Mouse (Mus musculus) thymus, postnatal 10 days (tissue): Measurements from ENCODE around the gene Mtus2.

ENCODE experiments used
- DNase-seq, 2 experiments: peaks; one replicate each; pipeline ENCODE4 v3.0.0; 2021; ENCODE audit warnings: low spot score in 2 of 2

Gene Mtus2

DNA sequence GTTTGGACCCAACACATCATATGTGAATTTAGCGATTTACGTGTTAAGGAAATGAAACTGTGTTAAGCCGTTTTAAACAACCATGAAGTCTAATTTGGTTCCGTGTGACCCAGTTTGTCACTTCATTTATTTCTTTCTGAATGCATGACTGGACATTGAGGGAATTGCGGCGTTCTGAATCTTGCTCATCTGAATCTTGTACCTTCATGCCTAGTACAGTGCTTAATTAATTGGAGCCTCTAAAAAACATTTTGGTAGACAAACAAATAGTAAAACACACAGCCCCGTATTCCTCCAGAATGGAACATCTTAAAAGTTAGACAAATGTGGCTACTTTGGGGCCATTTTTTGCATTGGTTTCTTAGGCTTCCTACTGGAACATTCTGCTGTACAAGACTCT is 84.5 kb downstream of the Mtus2 start:
- DNase-seq, result no peak

- DNase-seq, result no peak
Observed at GRCm38 (mm10) chr5:148048200-148048599, 91.1 kb downstream of the Mtus2 start.

- no peak for DNase-seq
Observed at GRCm38 (mm10) chr5:148049304-148049703, 92.2 kb downstream of the Mtus2 start.

DNA sequence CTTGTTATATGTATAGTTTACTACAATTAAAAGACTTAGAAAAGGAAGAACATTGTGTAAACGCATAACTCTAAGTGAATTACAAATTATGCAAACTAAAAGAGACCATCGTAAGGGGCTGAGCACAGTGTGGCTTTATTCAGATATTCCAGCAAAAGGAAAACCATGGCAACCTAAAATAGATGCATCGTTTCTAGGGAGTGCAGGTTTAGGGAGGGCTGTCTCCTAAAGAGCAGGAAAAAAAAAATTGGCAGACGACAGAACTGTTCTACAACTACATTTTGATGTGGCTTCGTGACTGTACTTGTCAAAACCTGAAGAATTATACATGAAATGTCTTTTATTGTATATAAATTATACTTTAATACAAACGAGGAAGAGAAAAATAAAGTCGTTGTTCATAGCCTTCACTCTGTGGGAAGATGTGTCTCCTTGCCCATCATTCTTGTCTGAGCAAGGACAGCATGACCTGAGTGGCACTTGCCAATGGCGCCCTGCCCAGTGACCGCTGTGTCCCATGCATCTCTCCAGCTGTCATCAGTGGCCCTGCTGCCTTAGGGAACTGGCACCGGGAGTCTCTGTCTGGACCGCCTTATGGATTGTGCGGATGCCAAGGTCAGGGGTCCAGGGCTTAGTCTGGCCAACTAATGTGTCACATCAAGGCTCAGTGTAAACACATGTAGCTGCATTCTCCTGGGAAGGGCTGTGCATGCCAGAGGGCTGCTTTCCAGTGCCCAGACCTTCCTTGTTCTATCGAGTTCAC is 95.9 kb downstream of the Mtus2 start:
- no peak for DNase-seq

DNA sequence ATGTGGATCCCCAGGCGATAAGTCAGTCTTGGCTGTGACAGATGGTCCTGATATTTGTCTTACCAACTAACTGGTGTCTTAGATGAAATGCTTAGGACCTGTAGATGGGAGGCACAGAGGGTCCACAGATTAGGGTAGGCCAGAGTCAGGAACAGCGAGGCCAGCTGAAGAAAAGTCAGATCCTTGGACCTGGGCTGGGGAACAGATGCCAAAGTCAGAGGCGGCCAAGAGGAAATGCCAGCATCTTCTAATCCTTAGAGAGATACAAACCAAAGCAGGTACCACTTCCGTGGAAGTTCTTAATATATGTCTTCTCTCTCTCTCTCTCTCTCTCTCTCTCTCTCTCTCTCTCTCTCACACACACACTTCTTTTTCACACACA is 96.5 kb downstream of the Mtus2 start:
- no peak for DNase-seq

GRCm38 (mm10) chr5:148056831-148057230 is 99.7 kb downstream of the Mtus2 start:
- DNase-seq, result no peak

GRCm38 (mm10) chr5:148057433-148057832 is 100.3 kb downstream of the Mtus2 start:
- no peak for DNase-seq

DNA sequence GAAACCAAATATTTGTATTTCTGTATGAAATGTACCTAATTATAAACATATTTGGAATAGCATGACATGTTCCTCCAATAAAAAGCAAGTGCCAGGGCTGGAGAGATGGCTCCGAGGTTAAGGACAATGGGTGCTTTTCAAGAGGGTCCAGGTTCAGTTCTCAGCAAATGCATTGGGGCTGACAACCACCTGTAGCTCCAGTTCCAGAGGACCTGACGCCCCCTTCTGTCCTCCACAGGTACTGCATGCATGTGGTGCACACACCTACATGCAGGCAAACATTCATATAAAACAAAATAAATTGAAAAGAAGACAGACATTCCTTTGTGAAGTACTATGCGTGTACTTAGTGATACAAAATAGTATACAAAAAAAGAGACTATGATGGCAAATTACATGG is 102.2 kb downstream of the Mtus2 start:
- DNase-seq, result no peak

DNA sequence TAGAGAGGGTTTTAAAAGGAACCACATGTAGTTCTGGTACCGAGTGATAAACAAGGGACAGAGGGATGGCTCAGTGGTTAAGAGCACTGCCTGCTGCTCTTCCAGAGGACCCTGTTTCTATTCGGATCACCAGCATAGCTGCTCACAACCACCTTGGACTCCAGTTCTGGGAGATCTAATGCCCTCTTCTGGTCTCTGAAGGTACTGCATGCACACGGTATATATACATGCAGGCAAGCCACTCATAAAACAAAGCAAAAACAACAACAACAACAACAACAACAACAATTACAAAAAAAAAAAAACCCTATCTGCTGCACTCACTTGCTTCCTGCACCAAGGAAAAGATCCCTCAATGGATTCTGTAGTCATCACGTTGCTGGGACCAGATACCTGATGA is 104.7 kb downstream of the Mtus2 start:
- no peak for DNase-seq

- DNase-seq, result no peak
Observed at GRCm38 (mm10) chr5:148063745-148064144, 106.6 kb downstream of the Mtus2 start.

DNA sequence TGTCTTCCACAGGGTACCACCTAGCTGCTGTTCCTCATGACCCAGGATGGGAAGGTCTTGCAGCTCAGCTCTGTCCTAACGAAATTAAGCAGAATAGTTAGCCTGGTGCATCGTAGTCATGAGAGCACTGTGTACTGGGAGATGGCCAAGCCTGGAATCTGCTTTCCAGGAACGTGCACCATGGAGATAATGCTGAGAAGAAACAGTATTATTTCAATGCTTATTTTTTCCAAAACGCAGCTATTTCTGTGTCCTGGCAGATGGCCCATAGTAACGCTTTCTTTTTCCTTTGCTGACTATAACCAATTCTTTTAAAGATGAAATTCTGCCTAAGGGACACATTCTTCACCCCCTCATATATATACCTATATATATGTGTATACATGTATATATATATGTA is 108.1 kb downstream of the Mtus2 start:
- no peak for DNase-seq

DNA sequence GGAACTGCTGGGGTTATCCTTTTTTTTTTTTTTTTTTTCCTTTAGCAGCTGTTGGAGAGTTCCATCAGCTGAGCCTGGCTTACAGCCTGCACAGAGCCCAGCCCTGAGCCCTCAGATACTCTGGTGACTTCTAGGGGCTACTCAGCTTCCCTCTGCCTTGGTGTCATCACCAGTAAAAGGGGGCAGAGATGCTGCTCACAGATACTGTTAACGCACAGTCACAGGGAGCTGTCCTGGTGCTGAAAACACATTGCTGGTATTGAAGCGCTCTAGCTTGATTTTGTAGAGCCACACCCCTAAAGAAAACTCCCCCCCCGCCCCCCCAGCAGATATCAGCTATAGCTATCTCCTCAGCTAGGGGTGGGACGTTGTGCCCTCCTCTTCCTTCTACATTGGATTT is 112.8 kb downstream of the Mtus2 start:
- DNase-seq, result no peak

- no peak for DNase-seq
Observed at GRCm38 (mm10) chr5:148071800-148072199, 114.7 kb downstream of the Mtus2 start.

GRCm38 (mm10) chr5:148073461-148073860 is 116.3 kb downstream of the Mtus2 start:
- no peak for DNase-seq

- DNase-seq, result no peak
Observed at GRCm38 (mm10) chr5:148079732-148080131, 122.6 kb downstream of the Mtus2 start.

GRCm38 (mm10) chr5:148083541-148083940 is 126.4 kb downstream of the Mtus2 start:
- DNase-seq, result no peak

GRCm38 (mm10) chr5:148084766-148085165 is 127.6 kb downstream of the Mtus2 start:
- no peak for DNase-seq

- DNase-seq, result no peak
Observed at GRCm38 (mm10) chr5:148087796-148088195, 130.7 kb downstream of the Mtus2 start.

- no peak for DNase-seq
Observed at GRCm38 (mm10) chr5:148090191-148090821, 133.2 kb downstream of the Mtus2 start.

DNA sequence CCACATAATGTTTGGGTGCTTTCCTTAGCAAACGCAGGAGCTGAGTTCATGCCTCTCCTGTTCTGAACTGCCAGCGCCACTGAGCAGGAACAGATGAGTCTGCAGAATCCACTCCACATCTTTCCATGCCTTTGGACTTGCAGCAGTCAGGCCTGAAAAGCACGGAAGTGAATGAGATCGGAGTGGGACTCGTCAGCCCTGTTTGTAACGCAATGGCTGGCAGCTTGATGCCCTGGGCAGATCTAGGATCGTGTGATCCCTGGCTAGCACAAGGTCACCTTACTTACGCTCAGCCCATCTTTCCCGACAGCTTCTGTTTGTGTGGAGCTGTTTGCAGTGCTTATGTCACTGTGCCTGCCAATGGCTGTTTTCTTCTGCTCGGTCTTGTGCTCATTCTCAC is 137.5 kb downstream of the Mtus2 start:
- DNase-seq, result no peak

- no peak for DNase-seq
Observed at GRCm38 (mm10) chr5:148099356-148099755, 142.2 kb downstream of the Mtus2 start.

DNA sequence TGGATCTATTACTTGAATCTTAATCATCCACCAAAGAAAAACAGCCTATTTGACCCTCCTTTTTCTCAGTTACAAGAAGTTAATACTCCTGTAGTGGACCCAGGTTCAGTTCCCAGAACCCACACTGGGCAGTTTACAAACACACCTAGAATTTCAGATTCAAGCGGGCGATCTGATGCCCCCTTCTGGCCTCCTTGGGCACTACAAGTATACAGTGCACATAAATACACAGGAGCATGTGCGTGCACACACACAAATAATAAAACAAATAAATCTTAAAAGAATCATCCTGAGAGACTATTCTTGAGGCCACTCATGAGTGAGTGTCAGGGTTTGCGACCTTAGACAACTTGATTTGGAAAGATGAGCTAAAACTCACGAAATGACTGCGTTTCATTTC is 150.2 kb downstream of the Mtus2 start:
- DNase-seq, result no peak

DNA sequence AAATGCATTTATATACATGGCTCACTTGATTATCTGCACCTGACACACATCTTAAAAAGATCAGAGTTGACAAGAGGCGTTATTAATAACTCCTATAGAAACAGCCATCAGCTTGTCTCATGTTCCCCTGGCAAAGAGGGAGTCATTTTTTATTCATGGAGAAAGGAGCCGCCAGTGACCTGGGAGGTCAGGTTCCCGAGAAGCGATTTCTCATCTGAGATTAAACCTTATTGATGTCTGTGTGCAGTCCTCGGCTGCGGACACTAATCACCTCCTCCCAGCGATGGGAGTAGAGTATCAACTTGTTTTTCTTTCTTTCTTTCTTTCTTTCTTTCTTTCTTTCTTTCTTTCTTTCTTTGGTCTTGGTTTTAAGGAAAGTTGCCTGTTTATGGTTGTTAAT is 150.8 kb downstream of the Mtus2 start:
- DNase-seq, result no peak

GRCm38 (mm10) chr5:148108314-148108713 is 151.2 kb downstream of the Mtus2 start:
- DNase-seq, result no peak
